Mouse (Mus musculus) heart, postnatal 36 days (tissue): ENCODE measurements around the gene Slc9a5. TPM values are rescaled to one million over a fixed set of nuclear protein-coding genes. Genes with fewer than 3 reads are reported as not detected.

Source experiments
- DNase-seq, 2 experiments: peaks; one replicate each; pipeline ENCODE4 v3.0.0; 2021 to 2022
- intact Hi-C: fragments of 180-260 bp; cut with DNase I; formaldehyde crosslinking; loops from one replicate; pipeline ENCODE4 v1.15.1; 2025
- microRNA-seq, 2 experiments: library from miRNA; unstranded; fragments of <30 nt; microRNA quantifications; one replicate each; pipeline ENCODE4 v1.2.0; 2021; ENCODE audit warnings: borderline number of aligned reads in 2 of 2
- total RNA-seq, 2 experiments: library from RNA; stranded (reverse); gene quantifications; 2 replicates each; pipeline ENCODE4 v1.2.3; 2021

The Slc9a5 gene
- total RNA-seq, 2 experiments from 2014 or later, result 0.44 to 0.62 TPM

DNA sequence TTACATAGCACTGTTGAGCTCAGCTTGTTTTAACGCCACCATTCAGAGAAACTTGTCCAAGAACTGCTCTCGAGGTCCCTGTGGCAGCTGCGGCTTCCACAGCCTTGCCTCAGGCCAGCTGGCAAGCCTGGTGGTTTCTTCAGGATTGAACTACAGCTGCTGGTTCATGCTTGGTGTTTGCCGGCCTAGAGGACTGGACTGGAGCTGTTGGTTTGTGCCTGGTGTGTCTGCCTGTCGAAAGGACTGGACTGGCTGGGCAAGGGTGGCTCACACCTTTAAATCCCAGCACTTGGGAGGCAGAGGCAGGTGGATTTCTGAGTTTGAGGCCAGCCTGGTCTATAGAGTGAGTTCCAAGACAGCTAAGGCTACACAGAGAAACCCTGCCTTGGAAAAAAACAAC is 51.4 kb downstream of the Slc9a5 start:
- no peak for DNase-seq
- intact Hi-C loops, result no loop called here

- no peak for DNase-seq
- intact Hi-C loops, result no loop called here
Observed at GRCm38 (mm10) chr8:105403467-105403866, 54.8 kb downstream of the Slc9a5 start.

DNA sequence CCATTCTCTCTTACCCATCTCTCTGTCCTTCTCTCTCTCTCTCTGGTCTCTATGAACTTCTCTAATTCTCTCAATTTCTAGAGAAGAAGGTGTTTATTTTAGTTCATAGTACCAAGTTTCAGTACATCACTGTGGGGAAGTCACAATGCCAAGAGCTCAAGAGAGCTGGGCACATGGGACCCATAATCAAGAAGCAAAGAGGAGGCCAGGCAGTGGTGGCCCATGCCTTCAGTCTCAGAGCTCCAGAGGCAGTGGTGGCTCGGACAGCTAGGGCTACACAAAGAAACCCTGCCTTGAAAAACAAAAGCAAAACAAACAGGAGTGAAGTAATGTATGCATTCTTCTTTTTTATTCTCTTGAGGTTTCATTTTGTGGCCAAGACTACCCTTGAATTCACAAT is 55.9 kb downstream of the Slc9a5 start:
- intact Hi-C loops, result no loop called here
- DNase-seq, result no peak

DNA sequence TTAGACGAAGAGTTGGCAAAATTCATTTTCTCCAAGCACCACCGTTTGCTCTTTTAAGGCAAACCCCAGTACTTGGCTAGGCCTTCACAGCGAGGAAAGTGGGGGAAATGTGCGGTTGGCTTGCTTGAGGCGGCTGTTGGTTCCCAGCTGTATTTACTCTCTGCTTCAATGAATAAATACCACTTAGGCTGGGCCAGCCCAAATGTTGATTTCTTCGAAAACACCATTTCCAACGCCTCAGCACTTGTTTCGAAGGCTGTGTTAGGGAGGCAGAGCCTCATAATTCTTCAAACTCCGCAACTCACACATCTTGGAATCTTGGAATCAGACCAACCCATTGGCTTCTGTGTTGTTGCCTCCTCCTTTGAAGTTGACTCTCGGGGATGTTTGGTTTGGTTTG is 57.8 kb downstream of the Slc9a5 start:
- intact Hi-C loops, result no loop called here
- DNase-seq, result no peak

GRCm38 (mm10) chr8:105408331-105408730 is 59.7 kb downstream of the Slc9a5 start:
- DNase-seq, result no peak
- intact Hi-C loops, result no loop called here

- intact Hi-C loops, result loop anchor here (5.0 kb wide), 1 partner anchor 42 kb away; no protein-coding TSS in a partner anchor
- DNase-seq, result no peak
Observed at GRCm38 (mm10) chr8:105409947-105410346, 61.3 kb downstream of the Slc9a5 start.

DNA sequence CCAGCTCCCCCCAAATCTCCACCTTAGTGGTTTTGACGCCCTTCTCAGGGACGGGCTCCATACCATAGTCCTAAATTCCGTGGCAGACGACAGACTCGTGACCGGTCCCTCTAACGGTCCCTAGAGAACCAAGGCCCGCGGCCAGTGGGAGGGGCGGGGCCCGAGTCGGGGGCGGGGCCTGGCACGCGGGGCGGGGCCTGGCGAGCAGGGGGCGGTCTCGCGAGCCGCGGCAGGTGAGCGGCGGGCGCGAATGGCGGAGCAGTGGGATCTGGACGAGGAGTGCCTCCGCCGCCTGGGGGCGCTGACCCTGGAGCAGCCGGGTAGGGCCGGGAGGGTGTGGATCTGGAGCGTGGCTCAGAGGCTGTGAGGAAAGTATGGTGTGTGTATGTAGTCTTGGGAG is 64.7 kb downstream of the Slc9a5 start, which contains the start of the genes Kctd19 and Lrrc36:
Gene Kctd19, minus strand, starts transcription at position 112 of the 400 bp plus-strand sequence.
Gene Lrrc36, plus strand, starts transcription at position 181 of the 400 bp plus-strand sequence.
- DNase-seq, result peak; percentile 57 to 62
- intact Hi-C loops, result loop anchor here (2.0 to 5.0 kb wide), 2 partner anchors 39 to 59 kb away; no protein-coding TSS in a partner anchor

DNA sequence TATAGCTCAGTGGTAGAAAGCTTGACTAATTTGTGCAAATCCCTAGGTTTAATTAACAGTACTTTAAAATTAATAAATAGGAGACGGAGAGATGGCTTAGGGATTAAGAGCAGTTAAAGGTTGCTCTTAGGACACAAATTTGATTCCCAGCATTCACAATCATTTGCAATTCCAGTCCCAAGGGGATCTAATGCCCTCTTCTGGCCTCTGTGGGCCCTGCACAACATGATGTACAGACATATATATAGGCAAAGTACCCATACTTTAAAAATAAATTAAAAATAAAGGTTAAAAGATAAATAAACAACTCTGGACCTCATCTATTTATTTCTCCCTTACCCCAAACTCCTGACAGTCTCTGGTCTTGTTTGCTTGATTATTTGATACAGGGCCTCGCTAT is 70.3 kb downstream of the Slc9a5 start:
- DNase-seq, result no peak
- intact Hi-C loops, result no loop called here

Small RNA genes within 50 kb of the gene (microRNA-seq; reads per million reads assigned to microRNA genes)
- gene Gm27320 (0 reads per million in 2 experiments), gene Mir328 (2,001 to 2,628 reads per million in 2 experiments)

Other genes starting within 250 kb of the Slc9a5 start
- gene Ces4a, start 217.0 kb upstream of the Slc9a5 start, total RNA-seq, result not detected
- gene Cbfb, start 178.2 kb upstream of the Slc9a5 start, total RNA-seq, result 10 to 100 TPM; 21.5 to 24.1 TPM
- gene D230025D16Rik, start 123.7 kb upstream of the Slc9a5 start, total RNA-seq, result 10 to 100 TPM; 19.1 to 20.8 TPM
- 1 to 10 TPM; 4.4 to 5.7 TPM for gene B3gnt9, start 93.7 kb upstream of the Slc9a5 start, total RNA-seq
- gene Tradd, start 84.2 kb upstream of the Slc9a5 start, total RNA-seq, result 1 to 10 TPM; 4.9 to 5.8 TPM
- 1 to 10 TPM; 2.3 to 3.4 TPM for gene Fbxl8, start 84.2 kb upstream of the Slc9a5 start, total RNA-seq
- 1 to 10 TPM; 1.6 to 2.6 TPM for gene Hsf4, start 79.0 kb upstream of the Slc9a5 start, total RNA-seq
- 10 to 100 TPM; 19.3 to 22.1 TPM for gene Nol3, start 72.7 kb upstream of the Slc9a5 start, total RNA-seq
- under 1 TPM; 0.70 to 0.97 TPM for gene 4931428F04Rik, start 59.0 kb upstream of the Slc9a5 start, total RNA-seq
- 1 to 10 TPM; 6.4 to 7.7 TPM for gene Exoc3l, start 52.7 kb upstream of the Slc9a5 start, total RNA-seq
- gene E2f4, start 51.2 kb upstream of the Slc9a5 start, total RNA-seq, result 10 to 100 TPM; 18.9 to 20.0 TPM
- 1 to 10 TPM; 1.2 to 1.3 TPM for gene Elmo3, start 43.2 kb upstream of the Slc9a5 start, total RNA-seq
- 1 to 10 TPM; 1.2 to 1.3 TPM for gene Lrrc29, start 22.6 kb upstream of the Slc9a5 start, total RNA-seq
- 10 to 100 TPM; 22.1 to 24.0 TPM for gene Tmem208, start 22.5 kb upstream of the Slc9a5 start, total RNA-seq
- 1 to 10 TPM; 6.5 to 9.6 TPM for gene Fhod1, start 890 bp upstream of the Slc9a5 start, total RNA-seq
- gene Plekhg4, start 24.4 kb downstream of the Slc9a5 start, total RNA-seq, result not detected
- under 1 TPM; 0.24 to 0.53 TPM for gene Kctd19, start 64.7 kb downstream of the Slc9a5 start, total RNA-seq
- under 1 TPM; 0.41 to 0.56 TPM for gene Lrrc36, start 64.7 kb downstream of the Slc9a5 start, total RNA-seq
- 10 to 100 TPM; 43.3 to 45.7 TPM for gene Tppp3, start 122.7 kb downstream of the Slc9a5 start, total RNA-seq
- gene Zdhhc1, start 148.1 kb downstream of the Slc9a5 start, total RNA-seq, result 10 to 100 TPM; 14.5 to 14.9 TPM
- not detected for gene Hsd11b2, start 169.9 kb downstream of the Slc9a5 start, total RNA-seq
- 10 to 100 TPM; 51.7 to 53.4 TPM for gene Atp6v0d1, start 217.2 kb downstream of the Slc9a5 start, total RNA-seq